Mouse (Mus musculus): ENCODE results near the gene Ube2s.

The Ube2s gene

DNA sequence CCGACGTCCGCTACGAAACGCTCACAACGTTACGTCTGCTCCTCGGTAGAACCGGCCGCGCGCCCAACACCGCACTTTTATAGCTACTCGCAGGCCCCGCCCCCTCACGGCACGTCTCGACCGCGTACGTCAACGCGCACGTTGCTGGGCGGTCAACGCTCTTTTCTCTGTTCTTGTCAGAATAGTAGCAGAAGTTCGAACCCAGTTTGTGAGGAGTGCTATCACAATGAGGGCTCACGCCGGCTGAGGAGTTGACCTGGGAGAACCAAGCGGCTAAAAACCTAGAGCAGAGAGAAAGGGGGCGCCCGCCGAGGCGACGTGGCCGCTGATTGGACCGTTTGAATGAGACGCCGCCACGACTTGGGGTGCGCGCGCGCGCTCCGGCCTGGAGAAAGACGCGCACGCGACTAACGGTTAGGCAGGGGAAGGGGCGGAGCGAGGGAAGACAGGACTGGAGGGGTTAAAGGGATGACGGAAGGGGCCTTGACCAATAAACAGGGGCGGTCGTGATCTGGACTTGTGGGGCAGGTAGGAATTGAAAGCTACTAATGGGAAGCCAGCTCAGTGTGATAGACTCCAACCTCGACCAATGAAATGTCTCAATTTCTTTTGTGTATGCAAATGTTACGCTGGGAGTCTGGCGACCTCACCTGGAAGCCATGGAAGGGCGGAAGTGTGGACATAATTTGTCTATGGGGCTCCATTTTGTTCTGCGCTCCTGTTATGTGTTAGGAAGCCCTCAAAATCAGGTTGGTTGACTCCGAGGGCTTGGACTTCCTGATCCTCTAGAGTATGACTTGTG, at the start of gene Ube2s:
TSS of gene Ube2s (minus strand) at position 288 of the 802 bp plus-strand sequence.
- in situ Hi-C loops (cut with MseI, MboI): no loop called here

DNA sequence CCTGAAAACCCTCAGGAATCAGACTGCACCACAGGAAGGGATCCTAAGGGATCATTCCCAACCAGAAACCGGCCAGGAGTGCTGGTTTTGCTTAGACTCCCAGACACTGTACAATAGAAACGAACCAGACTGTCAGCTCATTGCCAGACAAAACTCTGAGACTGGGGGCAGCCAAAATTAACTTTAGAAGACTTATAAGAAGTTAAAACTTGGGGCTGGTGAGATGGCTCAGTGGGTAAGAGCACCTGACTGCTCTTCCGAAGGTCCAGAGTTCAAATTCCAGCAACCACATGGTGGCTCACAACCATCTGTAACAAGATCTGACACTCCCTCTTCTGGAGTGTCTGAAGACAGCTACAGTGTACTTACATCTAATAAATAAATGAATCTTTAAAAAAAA, 48.5 kb upstream of the Ube2s start:
- in situ Hi-C loops (cut with MseI, MboI): loop anchor here in 1 of 2 experiments (10.0 kb wide), 1 partner anchor 56 kb away; no protein-coding TSS in a partner anchor

DNA sequence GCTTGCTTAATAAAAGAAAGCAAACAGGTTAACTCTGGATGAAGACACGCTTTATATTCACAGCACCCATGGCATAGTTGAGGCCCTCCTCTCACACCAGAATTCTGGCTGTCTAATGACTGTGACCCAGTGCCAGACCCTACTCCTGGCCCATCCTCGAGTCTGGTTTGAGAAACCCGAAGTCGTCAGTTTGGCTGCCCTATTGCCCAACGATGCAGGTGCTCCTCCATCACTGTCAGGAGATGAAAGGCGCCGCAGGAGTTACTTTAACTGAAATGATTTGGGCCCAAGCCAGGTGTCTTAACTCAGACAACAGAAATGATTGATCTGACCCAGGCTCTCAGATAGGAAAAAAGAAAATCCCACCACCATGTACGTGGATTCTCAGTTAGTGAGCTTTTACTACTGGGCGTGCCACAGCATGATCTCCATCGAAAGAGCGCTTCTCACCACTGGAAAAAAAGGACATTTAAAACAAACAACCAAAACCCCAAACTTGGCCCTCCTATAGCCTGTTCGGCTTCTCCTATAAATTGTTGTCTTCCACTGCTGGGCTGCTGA, 47.1 kb upstream of the Ube2s start:
- in situ Hi-C loops (cut with MseI, MboI): no loop called here

DNA sequence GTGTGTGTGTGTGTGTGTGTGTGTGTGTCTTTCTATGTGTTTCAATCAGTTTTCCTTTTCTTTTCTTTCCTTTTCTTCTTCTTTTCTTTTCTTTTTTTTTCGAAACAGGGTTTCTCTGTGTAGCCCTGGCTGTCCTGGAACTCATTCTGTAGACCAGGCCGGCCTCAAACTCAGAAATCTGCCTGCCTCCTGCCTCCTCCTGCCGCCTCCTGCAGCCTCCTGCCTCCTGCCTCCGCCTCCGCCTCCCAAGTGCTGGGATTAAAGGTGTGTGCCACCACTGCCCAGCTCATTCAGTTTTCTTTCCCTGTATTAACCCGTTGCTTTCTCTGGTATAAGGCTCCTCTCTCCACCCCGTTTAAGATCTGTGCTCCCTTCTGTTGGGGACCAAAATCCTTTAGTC, 44.9 kb upstream of the Ube2s start:
- in situ Hi-C loops (cut with MseI, MboI): no loop called here

DNA sequence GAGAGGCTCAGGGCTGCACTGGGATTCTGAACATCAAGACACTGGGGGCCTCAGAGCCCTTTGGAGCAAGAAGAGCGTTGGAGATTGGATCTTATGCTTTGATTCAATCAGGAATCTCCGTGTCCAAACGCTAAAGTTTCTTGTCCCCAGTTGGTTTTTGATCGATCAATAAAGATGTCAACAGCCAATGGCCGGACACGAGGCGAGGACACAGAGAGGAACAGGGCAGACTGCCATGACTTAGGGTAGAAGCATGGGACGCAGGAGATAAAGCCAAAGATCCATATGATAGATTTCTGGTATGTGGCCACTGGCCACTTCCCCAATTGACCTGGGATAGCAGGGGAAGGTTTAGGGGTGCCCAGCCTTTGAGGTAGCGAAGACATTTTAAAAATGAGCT, 44.1 kb upstream of the Ube2s start:
- in situ Hi-C loops (cut with MseI, MboI): no loop called here

DNA sequence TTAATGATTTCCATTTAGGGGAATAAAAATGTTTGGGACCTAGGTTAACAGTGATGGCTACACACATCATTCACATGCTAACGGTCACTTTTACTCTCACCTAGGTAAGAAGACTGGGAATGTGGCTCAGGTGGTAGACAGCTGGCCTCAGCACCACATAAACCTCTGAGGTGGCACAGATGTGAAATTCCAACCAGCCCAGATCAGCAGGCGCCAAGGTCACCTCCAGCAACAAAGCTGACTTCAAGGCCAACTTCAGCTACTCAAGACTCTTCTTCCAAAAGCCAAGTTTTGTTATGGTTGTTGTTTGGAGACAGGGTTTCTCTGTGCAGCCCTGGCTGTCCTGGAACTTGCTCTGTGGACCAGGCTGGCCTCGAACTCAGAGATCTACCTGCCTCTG, 41.2 kb upstream of the Ube2s start:
- in situ Hi-C loops (cut with MseI, MboI): no loop called here

DNA sequence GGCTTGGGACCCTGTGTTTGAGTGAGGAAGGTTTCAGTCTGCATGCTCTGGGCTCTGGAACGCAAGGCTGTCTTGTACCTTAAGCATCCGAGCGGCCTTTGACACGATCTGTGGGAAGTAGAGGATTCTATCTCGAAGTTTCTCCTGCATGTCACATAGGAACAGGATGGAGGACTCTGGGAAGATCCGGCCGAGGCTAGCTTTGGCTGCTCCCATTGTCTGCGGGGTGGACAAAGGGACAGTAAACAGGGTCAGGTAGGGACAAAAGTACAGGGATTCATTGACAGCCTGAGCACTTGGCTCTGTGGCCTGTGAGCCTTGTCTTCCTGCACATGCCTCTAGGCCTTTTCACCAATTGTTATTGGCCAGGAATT, 38.9 kb upstream of the Ube2s start:
- in situ Hi-C loops (cut with MseI, MboI): no loop called here

DNA sequence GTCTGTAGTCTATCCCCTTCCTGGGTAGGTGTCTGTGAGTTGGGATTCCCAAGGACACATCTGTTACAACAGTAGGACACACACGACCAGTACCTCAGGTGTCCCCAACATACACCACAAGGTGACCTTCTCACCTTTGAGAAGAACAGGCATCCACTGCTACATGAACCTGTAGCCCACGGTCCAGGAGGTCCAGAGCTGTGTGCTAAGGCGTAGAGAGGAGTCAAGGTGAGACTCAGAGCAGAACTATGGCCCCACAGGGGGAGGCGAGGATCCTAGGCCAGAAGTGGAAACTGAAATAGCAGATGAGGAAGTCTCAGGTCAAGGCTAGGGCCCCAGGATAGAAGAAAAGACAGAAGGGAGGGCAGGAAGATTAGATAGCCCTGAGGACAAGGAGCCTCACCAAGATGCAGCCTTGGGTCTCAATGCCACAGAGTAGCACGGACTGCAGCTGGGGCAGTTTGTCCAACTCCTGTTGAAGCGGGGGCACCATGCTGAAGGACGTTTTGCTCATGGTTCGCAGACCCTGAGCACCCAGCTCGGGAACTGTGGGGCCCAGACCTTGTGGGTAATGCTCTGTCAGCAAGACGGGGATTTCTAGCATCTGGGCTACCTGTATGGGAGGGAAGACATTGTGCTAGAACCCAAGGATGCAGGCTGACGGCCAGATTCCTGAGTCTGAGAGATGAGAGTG, 38.4 kb upstream of the Ube2s start:
- in situ Hi-C loops (cut with MseI, MboI): no loop called here

DNA sequence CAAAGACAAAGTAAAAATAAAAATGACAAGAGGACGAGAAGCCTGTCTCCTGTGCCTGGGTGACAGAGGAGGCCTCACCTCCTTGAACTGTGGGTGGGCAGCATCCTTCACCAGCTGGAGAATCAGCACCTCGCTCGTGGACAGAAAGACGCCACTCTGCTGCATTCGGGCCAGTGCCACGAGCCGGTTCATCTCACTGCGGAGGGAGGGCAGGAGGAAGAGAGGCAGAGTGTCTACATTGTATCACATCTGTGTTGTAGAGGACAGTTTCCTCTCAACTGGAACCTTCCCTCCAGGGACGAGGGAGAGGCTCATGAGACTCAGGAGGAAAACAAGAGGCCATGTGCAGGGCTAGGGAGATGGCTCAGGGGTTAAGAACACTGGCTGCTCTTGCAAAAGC, 37.0 kb upstream of the Ube2s start:
- in situ Hi-C loops (cut with MseI, MboI): no loop called here

DNA sequence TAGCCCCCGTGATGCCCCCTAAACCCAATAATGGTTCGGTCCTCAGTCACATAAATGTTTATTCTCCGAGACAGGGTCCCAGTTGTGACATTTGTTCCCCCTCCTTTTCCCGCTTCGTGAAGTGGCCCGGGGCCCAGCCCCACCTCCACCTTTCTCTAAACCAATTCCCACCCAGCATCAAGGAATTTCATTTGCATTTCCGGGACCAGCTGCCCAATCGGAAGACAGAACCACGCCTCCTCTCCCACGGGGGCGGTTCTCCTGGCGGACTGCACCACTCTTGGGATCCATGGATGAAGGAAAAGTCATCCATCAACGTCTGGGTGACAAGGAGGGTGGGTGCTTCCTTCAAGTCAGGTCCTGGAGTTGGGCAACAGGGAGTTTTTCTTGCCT, 32.5 kb upstream of the Ube2s start:
- in situ Hi-C loops (cut with MseI, MboI): no loop called here

DNA sequence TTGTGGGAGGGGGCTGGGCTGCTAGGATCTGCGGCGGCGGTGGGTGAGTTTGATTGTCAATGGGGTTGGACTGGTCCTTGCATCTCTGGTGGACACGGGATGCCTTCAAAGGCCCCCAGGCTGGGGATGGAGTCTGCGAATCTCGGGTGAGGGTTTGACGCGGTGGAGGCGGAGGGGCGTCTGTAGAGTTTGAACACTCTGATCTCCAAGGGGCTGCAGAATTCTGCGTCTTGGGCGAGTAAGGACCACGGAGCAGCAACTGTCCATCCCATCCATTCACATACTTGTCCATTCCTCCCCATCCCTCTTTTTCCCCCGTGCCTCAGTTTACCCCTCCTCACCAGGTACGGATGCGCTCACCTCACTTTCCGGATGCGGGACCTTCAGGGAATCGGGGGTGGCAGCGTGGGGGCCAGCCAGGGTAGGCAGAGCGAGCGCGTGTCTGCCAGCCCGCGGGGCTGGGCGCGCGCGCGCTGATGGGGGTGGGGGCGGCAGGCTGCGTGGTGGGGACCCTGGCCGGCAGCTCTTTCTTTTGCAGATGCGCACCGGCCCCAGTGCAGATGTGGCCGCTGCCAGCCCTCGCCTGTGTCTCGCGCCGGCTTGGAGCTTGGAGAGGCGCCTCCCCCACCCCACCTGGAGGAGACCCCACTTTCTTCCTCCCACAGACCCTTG, 32.0 kb upstream of the Ube2s start, which contains the start of gene Shisa7:
TSS of gene Shisa7 (minus strand) at position 452 of the 672 bp plus-strand sequence.
- in situ Hi-C loops (cut with MseI, MboI): no loop called here

DNA sequence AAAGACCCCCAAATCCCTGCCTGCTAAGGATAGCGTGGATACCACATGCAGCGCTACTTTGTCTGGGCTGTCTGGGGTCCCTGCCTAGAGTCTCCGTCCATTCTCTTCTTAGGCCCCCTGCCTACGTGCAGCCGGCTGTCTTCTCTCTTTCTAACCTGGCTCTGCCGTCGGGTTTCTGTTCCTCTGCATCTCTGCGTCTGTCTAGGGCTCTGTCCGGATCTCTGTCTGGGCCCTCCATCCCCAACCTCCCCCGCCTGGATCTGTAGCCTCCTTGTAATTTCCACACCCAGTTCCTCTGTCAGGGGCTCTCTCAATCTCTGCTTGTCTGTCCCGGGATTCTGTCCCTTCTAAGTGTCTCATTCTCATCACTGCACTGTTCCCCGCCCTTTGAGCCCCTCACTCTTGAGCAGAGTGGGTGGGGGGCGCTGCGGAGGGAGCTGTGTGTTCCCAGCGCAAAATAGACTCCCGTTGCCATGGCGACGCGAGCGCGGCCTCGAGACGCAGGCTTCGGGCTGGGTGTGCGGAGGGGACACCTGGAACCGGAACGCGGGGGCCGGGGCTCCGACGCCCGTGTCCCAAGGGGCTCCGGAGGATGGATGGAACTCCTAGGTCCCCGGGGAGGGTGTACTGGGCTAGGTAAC, 31.3 kb upstream of the Ube2s start:
- in situ Hi-C loops (cut with MseI, MboI): no loop called here

DNA sequence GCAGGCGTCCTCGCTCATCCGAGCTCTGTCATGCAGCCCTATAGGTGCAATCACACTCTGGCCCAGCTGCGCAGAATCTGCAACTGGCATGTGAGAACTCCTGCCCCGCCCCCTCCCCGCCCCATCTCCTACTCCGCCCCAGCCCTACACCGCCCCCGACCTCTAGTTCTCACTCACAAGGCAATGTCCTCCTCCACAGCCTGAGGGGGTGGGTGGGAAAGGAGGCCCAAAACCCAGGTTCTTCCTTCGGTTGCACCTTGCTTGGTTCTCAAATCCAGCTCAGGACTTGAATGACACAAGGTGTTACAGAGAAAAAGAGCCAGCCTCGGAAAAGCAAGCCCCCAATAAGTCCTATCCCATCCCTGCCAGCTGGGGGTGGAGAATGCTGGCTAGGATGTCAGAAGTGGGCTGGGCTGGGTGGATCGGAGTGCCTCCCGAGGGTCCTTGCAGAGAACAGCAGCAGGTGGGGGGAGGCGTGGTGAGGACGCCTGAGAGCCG, 30.3 kb upstream of the Ube2s start:
- in situ Hi-C loops (cut with MseI, MboI): no loop called here

DNA sequence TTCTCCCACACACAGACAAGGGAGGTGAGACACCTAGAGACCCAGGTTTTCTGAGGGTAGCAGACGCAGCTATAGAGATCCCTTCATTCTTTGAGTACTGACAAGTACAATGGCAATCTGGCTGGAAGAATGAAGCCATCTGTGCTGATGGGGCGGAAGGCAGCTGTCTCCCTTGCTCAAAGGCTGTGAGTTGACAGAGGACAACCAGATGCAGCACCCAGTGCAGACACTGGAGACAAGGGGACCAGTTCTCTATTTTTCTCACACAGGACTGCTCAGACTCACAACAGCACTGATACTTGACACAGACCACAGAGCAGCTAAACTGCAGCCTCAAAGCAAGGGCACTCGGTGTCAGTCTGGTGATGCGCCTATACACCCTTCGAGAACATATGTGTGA, 29.7 kb upstream of the Ube2s start:
- in situ Hi-C loops (cut with MseI, MboI): no loop called here

DNA sequence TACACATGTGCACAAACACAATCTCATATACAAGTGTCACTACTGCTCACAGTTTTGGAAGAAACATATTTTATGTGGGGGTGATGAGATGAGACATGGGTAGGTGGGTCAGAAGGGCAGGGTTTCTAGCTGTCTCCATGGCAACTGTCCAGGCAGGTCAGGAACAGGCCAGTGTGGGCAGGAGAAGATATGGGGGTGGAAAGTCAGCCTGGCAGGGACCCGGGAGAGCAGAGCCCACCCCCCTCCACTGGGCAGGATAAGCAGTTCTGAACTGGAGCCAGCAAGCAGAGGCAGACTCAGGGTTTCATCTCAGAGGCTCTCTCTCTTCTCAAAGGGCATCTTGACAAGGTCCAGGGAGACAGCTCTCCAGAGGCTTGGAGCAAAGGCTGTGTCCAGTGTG, 25.2 kb upstream of the Ube2s start:
- in situ Hi-C loops (cut with MseI, MboI): no loop called here

DNA sequence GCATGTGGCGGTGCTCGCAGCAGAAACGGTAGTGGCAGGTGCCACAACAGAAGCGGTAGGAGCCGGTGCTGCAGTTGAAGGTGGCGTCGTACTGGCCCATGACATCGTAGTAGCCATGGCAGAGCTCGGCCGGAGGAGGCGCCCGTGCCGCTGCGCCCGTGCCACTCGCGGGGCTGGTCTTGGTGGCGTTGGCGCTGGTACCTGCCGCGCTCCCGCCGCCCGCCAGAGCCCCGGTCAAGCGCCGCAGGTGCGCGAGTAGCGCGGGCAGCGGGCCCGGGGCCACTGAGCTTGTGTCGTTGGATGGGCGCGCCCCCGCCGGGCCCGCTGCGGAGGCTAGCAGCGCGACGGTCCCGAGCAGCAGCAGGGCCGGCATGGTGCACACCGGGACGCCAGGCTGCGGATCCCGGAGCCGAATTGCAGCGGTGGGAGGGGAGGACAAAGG, 24.0 kb upstream of the Ube2s start:
- in situ Hi-C loops (cut with MseI, MboI): no loop called here

DNA sequence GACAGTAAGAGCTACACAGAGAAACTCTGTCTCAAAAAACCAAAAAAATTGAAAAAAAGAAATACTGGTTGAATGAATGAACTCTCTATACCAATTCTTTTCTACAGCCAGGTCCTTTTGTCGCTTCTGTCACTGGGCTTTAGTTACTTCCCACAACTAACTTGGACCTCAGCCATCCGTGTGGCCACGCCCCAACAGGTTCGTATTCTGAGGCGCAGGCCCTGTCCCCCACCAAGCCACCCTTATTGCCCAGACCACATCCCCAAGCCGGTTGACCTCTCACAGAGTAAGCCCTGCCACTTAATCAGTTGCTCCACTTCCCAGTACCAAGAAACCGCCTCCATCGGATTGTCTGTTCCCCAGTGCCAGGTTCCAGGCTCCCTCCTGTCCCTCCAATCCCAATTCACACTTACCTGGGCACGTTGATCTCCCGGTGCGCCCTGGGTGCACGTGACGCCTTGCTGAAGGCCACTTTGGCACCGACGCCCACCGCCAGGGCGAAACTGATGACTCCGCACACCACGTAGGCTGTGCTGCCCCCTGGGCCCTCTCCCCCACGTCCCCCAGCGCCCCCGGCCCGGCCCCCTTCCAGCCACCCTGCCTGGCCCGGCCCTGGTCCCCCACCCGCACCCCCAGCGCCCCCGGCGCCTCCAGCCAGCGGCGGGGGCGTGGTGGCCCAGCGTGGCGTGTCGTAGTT, 23.4 kb upstream of the Ube2s start:
- in situ Hi-C loops (cut with MseI, MboI): no loop called here

DNA sequence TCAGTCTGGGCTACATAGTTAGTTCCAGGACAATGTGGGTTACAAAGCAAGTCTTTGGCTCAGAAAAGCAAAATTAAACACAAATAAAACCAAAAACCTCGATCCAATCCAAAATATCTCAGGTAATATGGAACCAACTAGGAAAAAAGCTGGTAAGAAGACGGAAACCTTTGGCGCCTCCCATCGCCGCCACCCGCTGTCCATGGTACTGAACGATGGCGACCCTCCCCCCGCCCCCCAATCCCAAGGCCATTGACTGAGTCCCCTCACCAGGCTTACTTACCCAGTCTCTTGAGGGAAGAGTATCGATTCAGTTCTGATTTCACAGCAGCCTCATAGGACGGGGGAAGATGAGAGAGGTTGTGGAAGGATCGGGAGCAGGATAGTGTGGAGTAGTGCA, 18.1 kb upstream of the Ube2s start:
- in situ Hi-C loops (cut with MseI, MboI): no loop called here

DNA sequence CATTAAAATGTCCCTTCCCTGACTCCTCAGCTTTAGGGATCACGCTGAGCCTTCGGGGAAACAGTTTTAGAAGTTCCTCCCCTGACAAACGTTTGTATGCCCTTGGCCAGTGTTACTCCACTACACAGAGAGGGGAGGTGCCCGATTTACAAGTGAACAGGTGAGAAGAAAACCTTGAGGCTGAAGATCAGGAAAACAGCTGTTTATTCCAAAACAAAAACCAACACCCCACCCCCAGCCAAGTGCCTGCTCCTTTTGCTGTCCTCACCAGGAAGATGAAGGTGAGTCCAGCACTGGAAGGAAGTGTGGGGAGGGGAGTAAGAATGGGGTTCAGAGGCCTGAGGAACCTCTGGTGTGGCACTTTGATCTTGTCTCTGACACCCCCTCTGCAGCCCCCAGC, 13.0 kb upstream of the Ube2s start:
- in situ Hi-C loops (cut with MseI, MboI): no loop called here

DNA sequence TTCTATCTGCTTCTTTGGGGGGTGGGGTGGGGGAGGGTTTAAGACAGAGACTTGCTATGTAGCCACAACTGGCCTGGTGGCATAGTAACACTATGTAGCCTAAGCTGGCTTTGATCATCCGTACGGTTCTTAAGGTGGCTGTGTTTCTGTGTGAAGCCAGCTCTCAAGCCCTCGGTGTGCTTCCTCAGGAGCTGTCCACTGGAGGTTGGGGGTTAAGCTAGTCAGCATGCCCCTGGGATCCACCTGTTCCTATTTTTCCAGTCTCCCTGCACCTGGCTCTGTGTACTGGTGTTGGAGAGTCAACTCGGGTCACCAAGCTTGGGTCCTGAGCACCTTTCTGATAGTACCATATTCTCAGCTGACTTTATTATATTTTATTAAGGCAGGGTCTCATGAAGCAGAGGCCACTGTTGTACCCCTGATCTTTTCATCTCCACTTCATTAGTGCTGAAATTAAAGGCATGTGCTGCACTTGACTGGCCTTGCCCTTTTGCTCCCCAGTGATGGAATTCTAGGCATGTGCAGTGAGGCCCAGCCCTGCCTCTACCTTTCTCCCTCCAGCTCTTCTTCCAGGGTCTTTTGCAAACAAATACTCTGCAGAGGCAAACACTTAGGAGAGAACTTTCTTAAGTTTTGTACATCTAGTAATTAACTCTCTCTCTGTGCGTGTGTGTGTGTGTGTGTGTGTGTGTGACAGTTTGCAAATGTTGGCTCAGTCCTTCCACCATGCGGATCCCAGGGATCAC, 9.9 kb upstream of the Ube2s start:
- in situ Hi-C loops (cut with MseI, MboI): no loop called here

All from mouse trophoblast stem cell (cell line).